Mouse (Mus musculus): ENCODE data around the gene Lef1.

- TF ChIP-seq CTCF (IDR thresholded peaks at IDR 0.05) (no peak), EP300 (IDR thresholded peaks at IDR 0.05; ENCODE audit: insufficient read depth, low read depth, low read length) (no peak), POLR2A (IDR thresholded peaks at IDR 0.05; ENCODE audit: insufficient read depth, low read depth, low read length) (no peak)
Observed at GRCm38 (mm10) chr3:131109066-131109685, 1.1 kb upstream of the Lef1 start.

Measured in heart, adult 2 months (tissue).